Mouse (Mus musculus) bone marrow macrophage, adult 2 months (primary cell): ENCODE results near the gene Ggct. TPM values are rescaled to one million over a fixed set of nuclear protein-coding genes. Genes with fewer than 3 reads are reported as not detected.
A peak's percentile ranks its signal among the peaks of the same experiment; 100 is the strongest.

ENCODE experiments used
- H3K27ac ChIP-seq: 2 replicates; pipeline ENCODE4 v1.5.1; 2012; ENCODE audit warnings: low read depth, low read length; ENCODE audit not compliant: insufficient read depth
- H3K4me1 ChIP-seq: 2 replicates; pipeline ENCODE4 v1.6.1; 2012; ENCODE audit warnings: low read length; ENCODE audit not compliant: control insufficient read depth, insufficient read depth
- H3K4me3 ChIP-seq: 2 replicates; pipeline ENCODE4 v1.5.1; 2012; ENCODE audit warnings: mild to moderate bottlenecking, low read length, moderate library complexity; ENCODE audit not compliant: insufficient read depth
- CTCF ChIP-seq: IDR thresholded peaks from 2 replicates; pipeline ENCODE4 v1.5.1; 2012; ENCODE audit warnings: low read depth, mild to moderate bottlenecking, low read length, moderate library complexity
- POLR2A ChIP-seq: IDR thresholded peaks from 2 replicates; pipeline ENCODE4 v1.6.1; 2012; ENCODE audit warnings: mild to moderate bottlenecking, low read depth, low read length, borderline replicate concordance
- polyA plus RNA-seq: library from polyadenylated mRNA; stranded (reverse); fragments of >200 nt; gene quantifications from 2 replicates; pipeline ENCODE4 v1.2.4, GENCODE M21; 2012; ENCODE audit not compliant: missing spikeins, insufficient read depth, insufficient read length

Gene Ggct
- polyA plus RNA-seq, 1 experiment, result 5.1 TPM

DNA sequence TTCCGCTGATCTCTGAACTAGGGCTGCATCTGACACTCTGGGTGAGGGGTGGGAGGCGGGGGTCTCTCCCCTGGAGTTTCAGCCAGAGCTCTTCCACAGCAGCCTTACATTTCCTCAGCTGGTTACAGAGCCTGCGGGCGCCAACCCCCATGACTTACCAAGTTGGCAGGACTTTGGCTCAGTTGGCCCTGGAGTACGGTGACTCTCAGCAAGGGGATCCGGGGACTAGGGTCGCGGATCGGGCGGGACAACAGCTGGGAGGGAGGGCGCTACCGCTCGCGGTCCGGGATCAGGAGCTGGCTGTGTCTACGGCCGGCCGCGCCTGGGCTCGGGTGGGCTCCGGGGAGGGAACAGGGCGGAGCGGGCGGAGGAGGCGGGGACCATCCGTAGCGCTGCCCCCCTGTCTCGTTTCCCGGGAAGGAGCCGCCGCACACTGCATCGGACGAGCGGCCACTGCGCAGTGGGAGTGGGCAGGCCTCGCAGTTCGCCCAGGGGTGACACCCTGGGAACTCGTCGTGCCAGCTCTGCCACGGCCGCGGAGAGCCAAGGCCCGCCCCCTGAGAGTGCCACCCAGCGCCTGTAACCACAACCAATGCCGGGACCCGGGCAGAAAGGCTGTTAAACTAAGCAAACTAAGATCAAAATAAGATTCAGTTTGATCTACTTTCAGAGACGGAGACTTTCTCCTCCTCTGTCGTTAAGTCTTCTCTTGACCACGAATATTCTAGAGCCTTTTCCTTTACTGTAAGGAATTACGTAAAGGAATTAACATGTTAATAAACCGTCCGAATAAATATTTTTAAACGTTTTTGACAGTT lies 20.4 kb downstream of the Ggct start, which contains the start of gene Nod1:
TSS of gene Nod1 (minus strand) at position 502 of the 818 bp plus-strand sequence.
- TF ChIP-seq CTCF, result no peak
- TF ChIP-seq POLR2A, result no peak
- H3K4me3 ChIP-seq, result peak within 1 kb of the TSS; percentile 79
- H3K4me1 ChIP-seq, result peaks cover 10% of the 10 kb centered on the region
- peak within 1 kb of the TSS; percentile 46 for H3K27ac ChIP-seq

- Histone ChIP-seq H3K4me1 (peaks cover 10% of the 10 kb centered on the region), H3K27ac (no peak overlapping the region), H3K4me3 (peak overlapping the region; percentile 79)
- TF ChIP-seq POLR2A (no peak), CTCF (no peak)
These were observed 21.0 kb downstream of the Ggct start for GRCm38 (mm10) chr6:54971731-54972110.

DNA sequence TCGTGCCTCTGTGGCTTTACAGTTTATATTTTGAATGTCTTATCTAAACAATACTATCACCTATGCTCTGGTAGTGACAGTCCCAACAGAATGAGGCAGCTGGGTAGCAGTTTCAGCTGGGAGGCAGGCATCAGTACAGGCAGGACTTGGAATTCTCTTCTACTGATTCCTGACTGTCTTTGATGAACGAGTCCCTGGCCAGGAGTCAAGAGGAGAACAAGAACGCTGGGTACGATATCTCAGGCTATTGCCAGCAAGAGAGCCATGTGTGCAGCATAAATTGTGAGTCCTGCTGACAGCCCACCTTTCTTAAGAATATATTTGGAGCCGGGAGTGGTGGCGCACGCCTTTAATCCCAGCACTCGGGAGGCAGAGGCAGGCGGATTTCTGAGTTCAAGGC lies 22.2 kb downstream of the Ggct start:
- Histone ChIP-seq H3K27ac (no peak overlapping the region), H3K4me3 (no peak overlapping the region), H3K4me1 (peaks cover 10% of the 10 kb centered on the region)
- TF ChIP-seq POLR2A, result no peak
- no peak for TF ChIP-seq CTCF

DNA sequence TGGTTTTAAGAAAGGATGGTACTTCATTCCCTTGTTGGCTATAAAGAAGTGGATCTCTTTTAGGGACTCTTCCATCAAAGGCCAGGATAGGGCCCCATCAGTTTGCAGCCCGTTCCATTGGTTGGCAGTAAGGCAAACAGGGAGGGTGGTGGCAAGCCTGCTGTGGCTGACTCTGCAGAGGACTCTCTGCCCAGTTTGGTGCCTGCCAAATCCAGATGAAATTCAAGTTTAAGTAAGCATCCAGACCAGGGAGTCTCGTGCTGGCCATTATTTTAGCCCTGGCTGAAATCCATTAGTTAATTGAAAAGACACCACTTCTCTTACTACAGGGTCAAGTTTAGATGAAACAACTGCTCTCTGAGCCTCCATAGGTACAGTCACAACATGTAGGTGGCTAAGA lies 22.9 kb downstream of the Ggct start:
- peaks cover 10% of the 10 kb centered on the region for H3K4me1 ChIP-seq

GRCm38 (mm10) chr6:54967591-54967990 lies 25.2 kb downstream of the Ggct start:
- Histone ChIP-seq H3K4me1 (0 out of 2 replicates have a peak, but pooled peaks cover 6% of the 10 kb centered on the region), H3K27ac (no peak overlapping the region), H3K4me3 (no peak overlapping the region)
- no peak for TF ChIP-seq CTCF
- no peak for TF ChIP-seq POLR2A

More for the DNA sequence above, 22.9 kb downstream of the Ggct start:
- no peak for TF ChIP-seq CTCF
- no peak for TF ChIP-seq POLR2A
- Histone ChIP-seq H3K27ac (no peak overlapping the region), H3K4me3 (no peak overlapping the region)

GRCm38 (mm10) chr6:54965234-54965633 lies 27.5 kb downstream of the Ggct start:
- no peak for TF ChIP-seq POLR2A
- TF ChIP-seq CTCF, result no peak
- peaks cover 3% of the 10 kb centered on the region for H3K4me1 ChIP-seq
- H3K27ac ChIP-seq, result no peak overlapping the region
- no peak overlapping the region for H3K4me3 ChIP-seq

GRCm38 (mm10) chr6:54964755-54965154 lies 28.0 kb downstream of the Ggct start:
- no peak for TF ChIP-seq CTCF
- TF ChIP-seq POLR2A, result no peak
- H3K4me3 ChIP-seq, result no peak overlapping the region
- H3K27ac ChIP-seq, result no peak overlapping the region
- peaks cover 7% of the 10 kb centered on the region for H3K4me1 ChIP-seq

DNA sequence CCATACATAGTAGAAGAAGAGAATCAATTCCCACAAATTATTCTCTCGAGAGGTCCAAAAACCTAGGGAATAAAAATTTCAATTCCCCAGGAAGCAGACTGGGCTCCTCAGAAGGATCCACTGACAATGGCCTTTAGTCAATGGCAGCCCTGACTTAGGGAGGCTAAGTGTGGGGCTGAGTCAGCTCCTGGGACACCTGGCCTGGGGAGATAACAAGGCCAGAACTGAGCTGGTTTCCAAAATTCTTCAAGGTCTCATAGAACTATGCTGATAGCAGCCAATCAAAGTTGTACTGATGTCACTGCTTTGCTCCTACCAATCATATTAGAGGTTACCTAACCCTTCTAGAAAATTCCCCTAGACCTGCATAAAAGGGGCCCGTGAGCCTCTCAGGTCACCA lies 29.2 kb downstream of the Ggct start:
- peaks cover 13% of the 10 kb centered on the region for H3K4me1 ChIP-seq
- TF ChIP-seq CTCF (no peak), POLR2A (no peak)
- no peak overlapping the region for H3K27ac ChIP-seq
- no peak overlapping the region for H3K4me3 ChIP-seq

DNA sequence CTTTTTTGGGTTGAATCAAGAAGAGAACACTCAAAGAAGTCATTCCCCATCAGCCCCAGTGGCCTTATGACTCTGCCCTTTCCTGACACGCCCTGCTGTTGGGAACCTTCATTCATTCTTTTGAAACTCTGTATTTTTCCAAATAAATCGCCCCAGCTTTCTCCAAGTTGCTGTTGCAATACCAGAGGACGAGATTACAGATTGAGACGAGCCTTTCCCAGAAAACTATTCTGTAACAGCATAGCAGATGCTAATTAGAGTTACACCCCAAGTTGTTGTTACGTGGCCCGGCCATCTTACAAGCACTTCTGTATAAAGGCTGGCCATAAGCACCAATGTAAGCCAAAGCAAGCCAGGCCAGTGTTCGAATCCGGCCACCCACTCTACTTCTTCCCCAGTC lies 35.1 kb downstream of the Ggct start:
- no peak overlapping the region for H3K4me3 ChIP-seq
- peak overlapping the region; percentile 12; the same call in 1 of the 2 replicates for H3K27ac ChIP-seq
- peaks cover 54% of the 10 kb centered on the region for H3K4me1 ChIP-seq
- TF ChIP-seq POLR2A, result no peak
- no peak for TF ChIP-seq CTCF

- H3K27ac ChIP-seq, result peak overlapping the region; percentile 97
- no peak overlapping the region for H3K4me3 ChIP-seq
- TF ChIP-seq CTCF (no peak), POLR2A (no peak)
- peaks cover 57% of the 10 kb centered on the region for H3K4me1 ChIP-seq
These were observed 36.3 kb downstream of the Ggct start for GRCm38 (mm10) chr6:54956425-54956824.
